Mouse (Mus musculus) right cerebral cortex, adult 2 months (tissue): ENCODE data around the gene Polr2j.

Experiments used
- DNase-seq, 2 experiments: peaks; one replicate each; pipeline ENCODE4 v3.0.0; 2021 to 2022; ENCODE audit warnings: low spot score in 2 of 2

The Polr2j gene

GRCm38 (mm10) chr5:136165246-136165645, 48.8 kb downstream of the Polr2j start:
- DNase-seq: no peak

GRCm38 (mm10) chr5:136167296-136167695, 50.9 kb downstream of the Polr2j start:
- DNase-seq: no peak

DNA sequence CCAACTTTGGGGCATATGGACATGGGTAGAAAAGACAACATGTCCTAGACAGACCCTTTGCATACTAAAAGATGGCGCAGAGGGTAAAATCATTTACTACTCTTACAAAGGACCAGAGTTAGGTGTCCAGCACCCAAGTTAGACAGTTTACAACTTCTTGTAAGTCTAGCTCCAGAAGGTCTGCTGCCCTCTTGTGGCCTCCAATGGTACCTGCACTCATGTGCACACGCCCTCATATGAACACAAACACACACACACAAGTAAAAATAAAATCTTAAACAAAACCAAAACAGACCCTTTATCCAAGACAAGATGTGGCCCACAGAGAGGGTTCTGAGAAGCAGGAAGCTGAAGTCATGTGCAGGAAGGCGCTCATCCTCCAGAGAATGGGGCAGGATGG, 51.6 kb downstream of the Polr2j start:
- no peak for DNase-seq

GRCm38 (mm10) chr5:136169626-136170511, 53.4 kb downstream of the Polr2j start:
- DNase-seq: peak; percentile 50 to 59

GRCm38 (mm10) chr5:136170512-136171362, 54.3 kb downstream of the Polr2j start, which contains the start of gene Orai2:
Gene Orai2, minus strand, starts transcription at chr5:136170713.
- DNase-seq: peak; percentile 88 to 89

- peak; percentile 19 to 21 for DNase-seq
These were observed 55.2 kb downstream of the Polr2j start for GRCm38 (mm10) chr5:136171363-136172341.
